ENCODE assay signal across 25 mouse cellular contexts in genomic region chr2:126668621-126669252, GRCm38 (mm10). TPM values are rescaled to one million over a fixed set of nuclear protein-coding genes. Genes with fewer than 3 reads are reported as not detected.
DNase-seq lines count a peak whose midpoint lies in the region; ATAC-seq and TF ChIP-seq lines count a peak whose summit lies in the region.
"Had no signal": no experiment of that assay in that cellular context is flagged by ENCODE, and none has a peak within 500 bp of the region (broad histone marks: within the 10 kb centered on the region; RNA-seq: fewer than 3 reads in every experiment).

No protein-coding gene starts in this region.

- no peak overlapping the region for H3K27ac ChIP-seq in kidney, embryonic 15.5 days
- no peak overlapping the region for H3K27ac ChIP-seq in MEL (ENCODE audit: control insufficient read depth, low read depth, low read length)
- no peak overlapping the region for H3K27ac ChIP-seq in stomach, postnatal 0 days (replicated peaks)
- H3K27ac ChIP-seq: embryonic facial prominence, embryonic 10.5 days; embryonic facial prominence, embryonic 15.5 days; forebrain, embryonic 13.5 days; liver, embryonic 13.5 days; lung, embryonic 15.5 days; midbrain, embryonic 12.5 days; neural tube, embryonic 15.5 days; stomach, embryonic 15.5 days had no signal

- 84% methylated on average over 5 of the region's 5 CpGs for WGBS in kidney, embryonic 15.5 days
- WGBS in stomach, postnatal 0 days, result 83% methylated on average over 5 of the region's 5 CpGs

- peaks cover 21% of the 10 kb centered on the region for H3K79me2 ChIP-seq in MEL (ENCODE audit: control insufficient read depth, insufficient read depth, low read length, poor library complexity)

- H3K27me3 ChIP-seq in kidney, embryonic 15.5 days, result no peaks in the 10 kb centered on the region
- no peaks in the 10 kb centered on the region for H3K27me3 ChIP-seq in MEL (ENCODE audit: control insufficient read depth in 1 of 2, insufficient read depth in 2 of 2, low read length in 2 of 2)
- H3K27me3 ChIP-seq in stomach, postnatal 0 days (ENCODE audit: control insufficient read depth, insufficient read depth, low read length), result no peaks in the 10 kb centered on the region
- H3K27me3 ChIP-seq: CH12.LX; embryonic facial prominence, embryonic 15.5 days; forebrain, embryonic 13.5 days; liver, embryonic 13.5 days; lung, embryonic 15.5 days; midbrain, embryonic 12.5 days; neural tube, embryonic 15.5 days; stomach, embryonic 15.5 days had no signal

- peak; percentile 53 for DNase-seq in kidney, adult 11 months
- DNase-seq in kidney, postnatal 4 days, result no peak
- DNase-seq in kidney, postnatal 14 days, result peak; percentile 37
- DNase-seq in MEL (ENCODE audit: low read depth, low spot score), result no peak
- DNase-seq in kidney, postnatal 36 days, result peak; percentile 46 to 69
- DNase-seq in stomach, postnatal 0 days (ENCODE audit: low spot score), result no peak
- DNase-seq: adrenal gland, adult 8-10 months; cerebellum, adult 2 months; cerebellum, postnatal 14 days; gastrocnemius, postnatal 10 days; heart, postnatal 14 days; liver, embryonic 13.5 days; retina, postnatal 1 day; right cerebral cortex, postnatal 14 days; thymus, postnatal 14 days had no signal

- no peak for TF ChIP-seq RAD21 in MEL (IDR thresholded peaks at IDR 0.05; ENCODE audit: low read depth, low read length)

- no peak overlapping the region for H3K9ac ChIP-seq in kidney, embryonic 15.5 days
- H3K9ac ChIP-seq in MEL (ENCODE audit: control insufficient read depth, low read depth, low read length, poor library complexity, severe bottlenecking), result no peak overlapping the region
- no peak overlapping the region for H3K9ac ChIP-seq in stomach, postnatal 0 days (ENCODE audit: low read length)
- H3K9ac ChIP-seq: embryonic facial prominence, embryonic 15.5 days; forebrain, embryonic 13.5 days; liver, embryonic 13.5 days; lung, embryonic 15.5 days; midbrain, embryonic 12.5 days; neural tube, embryonic 15.5 days; stomach, embryonic 15.5 days had no signal

- peaks cover 21% of the 10 kb centered on the region for H3K4me1 ChIP-seq in kidney, embryonic 15.5 days
- peaks cover 4 to 11% of the 10 kb centered on the region in 2 experiments for H3K4me1 ChIP-seq in MEL (ENCODE audit: control insufficient read depth in 1 of 2, insufficient read depth in 2 of 2, low read length in 2 of 2)
- H3K4me1 ChIP-seq in stomach, postnatal 0 days (replicated peaks; ENCODE audit: control insufficient read depth, insufficient read depth), result no peaks in the 10 kb centered on the region; the same call in 1 of the 2 replicates

- TF ChIP-seq CTCF in MEL (IDR thresholded peaks at IDR 0.05 in 2 of 3, conservative IDR thresholded peaks at IDR 0.05 in 1 of 3; ENCODE audit: control insufficient read depth in 1 of 3, insufficient read depth in 1 of 3, low read depth in 2 of 3, low read length in 3 of 3, poor library complexity in 1 of 3, severe bottlenecking in 1 of 3), result no peak
- TF ChIP-seq CTCF in stomach, postnatal 0 days (IDR thresholded peaks at IDR 0.05; ENCODE audit: low read depth), result no peak

- no peak for ATAC-seq in kidney, embryonic 15.5 days (replicated peaks; ENCODE audit: low FRiP score)
- ATAC-seq in monocyte, adult 5-6 weeks (replicated peaks; ENCODE audit: insufficient number of reproducible peaks, low FRiP score, low TSS enrichment, poor library complexity, severe bottlenecking), result no peak
- ATAC-seq in stomach, postnatal 0 days (ENCODE audit: low FRiP score, low TSS enrichment), result no peak
- ATAC-seq: forebrain, embryonic 13.5 days had no signal

- TF ChIP-seq EP300 in MEL (IDR thresholded peaks at IDR 0.05; ENCODE audit: low read depth in 1 of 2, low read length in 2 of 2), result no peak
- no peak for TF ChIP-seq EP300 in stomach, postnatal 0 days (optimal IDR thresholded peaks at IDR 0.05)

- no peak for TF ChIP-seq POLR2A in MEL (IDR thresholded peaks at IDR 0.05; ENCODE audit: control insufficient read depth in 1 of 2, insufficient read depth in 1 of 2, low read depth in 1 of 2, low read length in 2 of 2, poor library complexity in 1 of 2)

- H3K4me3 ChIP-seq in kidney, embryonic 15.5 days (replicated peaks), result no peak overlapping the region
- H3K4me3 ChIP-seq in MEL (ENCODE audit: control insufficient read depth in 1 of 2, insufficient read depth in 1 of 2, low read depth in 2 of 2, low read length in 2 of 2), result no peak overlapping the region
- H3K4me3 ChIP-seq in stomach, postnatal 0 days (ENCODE audit: low read depth, low read length), result no peak overlapping the region
- H3K4me3 ChIP-seq: embryonic facial prominence, embryonic 10.5 days; embryonic facial prominence, embryonic 15.5 days; forebrain, embryonic 13.5 days; liver, embryonic 13.5 days; lung, embryonic 15.5 days; midbrain, embryonic 12.5 days; neural tube, embryonic 15.5 days; stomach, embryonic 15.5 days had no signal

- H3K4me2 ChIP-seq in kidney, embryonic 15.5 days, result no peak overlapping the region
- H3K4me2 ChIP-seq in stomach, postnatal 0 days (replicated peaks; ENCODE audit: low read depth), result no peak overlapping the region
- H3K4me2 ChIP-seq: embryonic facial prominence, embryonic 15.5 days; forebrain, embryonic 13.5 days; liver, embryonic 13.5 days; lung, embryonic 15.5 days; midbrain, embryonic 12.5 days; neural tube, embryonic 15.5 days; stomach, embryonic 15.5 days had no signal

- H3K9me3 ChIP-seq in kidney, embryonic 15.5 days (replicated peaks), result no peaks in the 10 kb centered on the region
- no peaks in the 10 kb centered on the region for H3K9me3 ChIP-seq in MEL (replicated peaks; ENCODE audit: insufficient read depth, low read length)
- H3K9me3 ChIP-seq in stomach, postnatal 0 days (ENCODE audit: control insufficient read depth, low read length), result no peaks in the 10 kb centered on the region
- H3K9me3 ChIP-seq: embryonic facial prominence, embryonic 10.5 days; embryonic facial prominence, embryonic 15.5 days; forebrain, embryonic 13.5 days; liver, embryonic 13.5 days; lung, embryonic 15.5 days; midbrain, embryonic 12.5 days; neural tube, embryonic 15.5 days; stomach, embryonic 15.5 days had no signal

- 0 out of 2 replicates have a peak, but pooled peaks cover 3% of the 10 kb centered on the region for H3K36me3 ChIP-seq in kidney, embryonic 15.5 days
- H3K36me3 ChIP-seq in MEL (ENCODE audit: control insufficient read depth in 1 of 2, insufficient read depth in 2 of 2, low read length in 2 of 2), result peaks cover 0 to 20% of the 10 kb centered on the region in 2 experiments; a peak in 2 of 4 replicates
- H3K36me3 ChIP-seq in stomach, postnatal 0 days (ENCODE audit: control insufficient read depth, insufficient read depth, low read length), result no peaks in the 10 kb centered on the region
- H3K36me3 ChIP-seq: embryonic facial prominence, embryonic 15.5 days; liver, embryonic 13.5 days; lung, embryonic 15.5 days; midbrain, embryonic 12.5 days; neural tube, embryonic 15.5 days; stomach, embryonic 15.5 days had no signal

TF ChIP-seq in MEL, 35 proteins besides CTCF, POLR2A, EP300 and RAD21:
- no peak for TF ChIP-seq ZC3H11A (IDR thresholded peaks at IDR 0.05; ENCODE audit: low read depth, low read length)
- TF ChIP-seq TBP (IDR thresholded peaks at IDR 0.05; ENCODE audit: low read depth, low read length), result no peak
- peak; percentile 45; the same call in 1 of the 2 replicates for TF ChIP-seq POLR2AphosphoS2 (IDR thresholded peaks at IDR 0.05; ENCODE audit: low read length)

RNA-seq across cellular contexts. Expression of gene Gabpb1, which starts 7.4 kb away (rescaled TPM):
- polyA plus RNA-seq in kidney, embryonic 15.5 days (2015; fragmentation: Nextera tagmentation; extraction: Ambion mirVana), result 54.4 and 57.2 TPM in 2 replicates
- total RNA-seq in MEL (2012; rRNA removed), result 11.7 and 13.1 TPM in 2 replicates
- 10 to 100 TPM in 1 of 2 experiments, not detected in 1; 17.8 TPM for polyA plus RNA-seq in MEL (2012; ENCODE audit: insufficient read depth in 1 of 2, insufficient read length in 2 of 2, low read depth in 1 of 2, low replicate concordance in 2 of 2, missing spikeins in 1 of 2)
- 22.6 to 29.9 TPM (median 25.9 TPM) in 3 replicates for total RNA-seq in monocyte, adult 5-6 weeks (2017)
- 15.9 and 17.1 TPM in 2 replicates for polyA plus RNA-seq in stomach, postnatal 0 days (2015; fragmentation: Nextera tagmentation; extraction: Ambion mirVana)

RNA-seq across cellular contexts. Expression of gene Usp8, which starts 38.4 kb away (rescaled TPM):
- polyA plus RNA-seq in kidney, embryonic 15.5 days (2015; fragmentation: Nextera tagmentation; extraction: Ambion mirVana), result 42.6 and 43.6 TPM in 2 replicates
- total RNA-seq in MEL (2012; rRNA removed), result 18.5 and 21.1 TPM in 2 replicates
- polyA plus RNA-seq in MEL (2012; ENCODE audit: insufficient read depth in 1 of 2, insufficient read length in 2 of 2, low read depth in 1 of 2, low replicate concordance in 2 of 2, missing spikeins in 1 of 2), result 10 to 100 TPM in 1 of 2 experiments, not detected in 1; 34.6 TPM
- total RNA-seq in monocyte, adult 5-6 weeks (2017), result 72.0 to 89.6 TPM (median 77.6 TPM) in 3 replicates
- polyA plus RNA-seq in stomach, postnatal 0 days (2015; fragmentation: Nextera tagmentation; extraction: Ambion mirVana), result 19.1 and 19.2 TPM in 2 replicates

RNA-seq across cellular contexts. Expression of gene Hdc, which starts 49.6 kb away (rescaled TPM):
- 85.0 and 102 TPM in 2 replicates for polyA plus RNA-seq in kidney, embryonic 15.5 days (2015; fragmentation: Nextera tagmentation; extraction: Ambion mirVana)
- 2.2 and 2.8 TPM in 2 replicates for total RNA-seq in MEL (2012; rRNA removed)
- polyA plus RNA-seq in MEL (2012; ENCODE audit: insufficient read depth in 1 of 2, insufficient read length in 2 of 2, low read depth in 1 of 2, low replicate concordance in 2 of 2, missing spikeins in 1 of 2), result 1 to 10 TPM in 1 of 2 experiments, not detected in 1; 5.5 TPM
- total RNA-seq in monocyte, adult 5-6 weeks (2017), result 27.7 to 79.7 TPM (median 71.5 TPM) in 3 replicates
- polyA plus RNA-seq in stomach, postnatal 0 days (2015; fragmentation: Nextera tagmentation; extraction: Ambion mirVana), result 2.9 and 3.4 TPM in 2 replicates

Comparison
In these comparisons a context has a peak if more than half of its experiments do, and no peak if none do; other contexts are left out.
1. DNase-seq: peak in kidney, adult 11 months (single experiment), kidney, postnatal 14 days (single experiment) and kidney, postnatal 36 days (2 of 2); none in kidney, postnatal 4 days (0 of 2), MEL (single experiment) and stomach, postnatal 0 days (single experiment).
2. RNA of gene Hdc, which starts 49.6 kb away (polyA plus RNA-seq): 85.0 to 102 TPM in kidney, embryonic 15.5 days; 5.5 TPM in MEL and 2.9 to 3.4 TPM in stomach, postnatal 0 days; every median in the first group is over 10 times any median in the second.